Mouse (Mus musculus) stomach, postnatal 0 days (tissue): Measurements from ENCODE around the gene Olfr1501. TPM values are rescaled to one million over a fixed set of nuclear protein-coding genes. Genes with fewer than 3 reads are reported as not detected.
"Not testable (repeated sequence)": the region's sequence is repeated elsewhere in the genome, so short reads cannot be mapped to it uniquely, and the experiment has no call there.

Experiments
- ATAC-seq: fragments of 200-750 bp; cut with Nextera tagmentation; 2 replicates; pipeline ENCODE4 v1.8.0; 2017; ENCODE audit not compliant: low FRiP score, low TSS enrichment
- DNase-seq: peaks from one replicate; pipeline ENCODE4 v3.0.0-alpha.2; 2016; ENCODE audit warnings: low spot score
- H3K27ac ChIP-seq: fragments of 300-500 bp; sonication (generic); replicated peaks from 2 replicates; pipeline ENCODE4 v1.5.1; 2014; ENCODE audit warnings: mild to moderate bottlenecking, control low read depth
- H3K27me3 ChIP-seq: fragments of 300-500 bp; sonication (generic); 2 replicates; pipeline ENCODE4 v1.6.1; 2014; ENCODE audit warnings: low read length; ENCODE audit not compliant: control insufficient read depth, insufficient read depth
- H3K36me3 ChIP-seq: fragments of 300-500 bp; sonication (generic); 2 replicates; pipeline ENCODE4 v1.6.1; 2014; ENCODE audit warnings: low read length, mixed read lengths; ENCODE audit not compliant: control insufficient read depth, insufficient read depth
- H3K4me1 ChIP-seq: fragments of 300-500 bp; sonication (generic); replicated peaks from 2 replicates; pipeline ENCODE4 v1.6.1; 2014; ENCODE audit warnings: antibody characterized with exemption; ENCODE audit not compliant: control insufficient read depth, insufficient read depth
- H3K4me2 ChIP-seq: fragments of 300-500 bp; sonication (generic); replicated peaks from 2 replicates; pipeline ENCODE4 v1.6.1; 2014; ENCODE audit warnings: low read depth, mild to moderate bottlenecking, control low read depth, moderate library complexity
- H3K4me3 ChIP-seq: fragments of 300-500 bp; sonication (generic); 2 replicates; pipeline ENCODE4 v1.5.1; 2014; ENCODE audit warnings: low read depth, low read length, control low read depth
- H3K9ac ChIP-seq: fragments of 300-500 bp; sonication (generic); 2 replicates; pipeline ENCODE4 v1.6.1; 2014; ENCODE audit warnings: mild to moderate bottlenecking, low read length, control low read depth, mixed read lengths
- H3K9me3 ChIP-seq: fragments of 300-500 bp; sonication (generic); 2 replicates; pipeline ENCODE4 v1.6.1; 2016; ENCODE audit warnings: low read length; ENCODE audit not compliant: control insufficient read depth
- CTCF ChIP-seq: IDR thresholded peaks from 2 replicates; pipeline ENCODE4 v1.5.1; 2016; ENCODE audit warnings: antibody characterized with exemption, low read depth, mild to moderate bottlenecking, moderate library complexity
- EP300 ChIP-seq: optimal IDR thresholded peaks from 2 replicates; pipeline ENCODE3; 2016; ENCODE audit warnings: antibody characterized with exemption
- WGBS: fragments of 180-500 bp; shearing (Covaris S2); extraction: QIAGEN DNeasy Blood & Tissue Kit; methylation state at CpG from one replicate; pipeline ENCODE4 v1.1.7; 2014; 5-methylcytosine and 5-hydroxymethylcytosine counted together
- polyA plus RNA-seq: library from polyadenylated mRNA; unstranded; fragments of >200 nt; fragmentation: Nextera tagmentation; extraction: Ambion mirVana; gene quantifications from 2 replicates; pipeline ENCODE4 v1.2.1, GENCODE M21; 2015

Gene Olfr1501
- polyA plus RNA-seq, 1 experiment from 2014 or later, result not detected

- ATAC-seq (no peak), DNase-seq (no peak)
- H3K4me3 ChIP-seq, result no peak within 1 kb of the TSS
- H3K9ac ChIP-seq, result no peak within 1 kb of the TSS
- no peaks in the 10 kb centered on the region for H3K4me1 ChIP-seq
- no peak for TF ChIP-seq EP300
- H3K4me2 ChIP-seq, result no peak within 1 kb of the TSS
- H3K27me3 ChIP-seq, result no peaks in the 10 kb centered on the region
- H3K27ac ChIP-seq, result no peak within 1 kb of the TSS
- no peaks in the 10 kb centered on the region for H3K36me3 ChIP-seq
- no peaks in the 10 kb centered on the region for H3K9me3 ChIP-seq
Observed at GRCm38 (mm10) chr19:13819347-13819746, 31.1 kb downstream of the Olfr1501 start, which contains the start of gene Olfr1499. Gene Olfr1499 (minus strand): TSS chr19:13819447.

GRCm38 (mm10) chr19:13818827-13819226, 31.7 kb downstream of the Olfr1501 start:
- ATAC-seq (no peak), DNase-seq (no peak)

GRCm38 (mm10) chr19:13812823-13813222, 37.7 kb downstream of the Olfr1501 start:
- TF ChIP-seq EP300 (no peak), CTCF (peak; percentile 38)
- no peak for DNase-seq
- Histone ChIP-seq H3K4me3 (no peak overlapping the region), H3K4me2 (no peak overlapping the region), H3K4me1 (no peaks in the 10 kb centered on the region), H3K9me3 (no peaks in the 10 kb centered on the region), H3K9ac (no peak overlapping the region), H3K36me3 (no peaks in the 10 kb centered on the region), H3K27me3 (no peaks in the 10 kb centered on the region), H3K27ac (no peak overlapping the region)
- WGBS, result 57% methylated on average over 2 of the region's 2 CpGs
- no peak for ATAC-seq

More at GRCm38 (mm10) chr19:13818827-13819226, 31.7 kb downstream of the Olfr1501 start:
- no peaks in the 10 kb centered on the region for H3K27me3 ChIP-seq
- no peaks in the 10 kb centered on the region for H3K9me3 ChIP-seq
- H3K27ac ChIP-seq, result no peak overlapping the region
- WGBS, result 25% methylated on average over 5 of the region's 5 CpGs
- no peaks in the 10 kb centered on the region for H3K36me3 ChIP-seq
- H3K4me1 ChIP-seq, result no peaks in the 10 kb centered on the region
- H3K9ac ChIP-seq, result no peak overlapping the region
- no peak overlapping the region for H3K4me3 ChIP-seq
- H3K4me2 ChIP-seq, result no peak overlapping the region
- TF ChIP-seq CTCF (peak; percentile 60), EP300 (no peak)

GRCm38 (mm10) chr19:13805486-13805885, 45.0 kb downstream of the Olfr1501 start:
- 58% methylated on average over 1 of the region's 1 CpGs for WGBS
- not testable (repeated sequence) for H3K4me2 ChIP-seq, H3K36me3 ChIP-seq, H3K4me1 ChIP-seq, DNase-seq, H3K27me3 ChIP-seq, H3K9ac ChIP-seq, H3K4me3 ChIP-seq, H3K9me3 ChIP-seq, H3K27ac ChIP-seq, ATAC-seq

- Histone ChIP-seq H3K27ac (no peak within 1 kb of the TSS), H3K4me3 (no peak within 1 kb of the TSS)
Observed at GRCm38 (mm10) chr19:13798102-13798501, 52.4 kb downstream of the Olfr1501 start, which contains the start of gene Olfr1497. Gene Olfr1497 (minus strand): TSS chr19:13798202.

More at GRCm38 (mm10) chr19:13798102-13798501, 52.4 kb downstream of the Olfr1501 start, which contains the start of gene Olfr1497:
- Histone ChIP-seq H3K36me3 (no peaks in the 10 kb centered on the region), H3K4me2 (no peak within 1 kb of the TSS), H3K9me3 (no peaks in the 10 kb centered on the region), H3K27me3 (no peaks in the 10 kb centered on the region), H3K4me1 (no peaks in the 10 kb centered on the region), H3K9ac (no peak within 1 kb of the TSS)
- ATAC-seq (no peak), DNase-seq (no peak)
- no peak for TF ChIP-seq CTCF
- TF ChIP-seq EP300, result no peak

Other genes starting within 250 kb of the Olfr1501 start
- not detected in 2 replicates for gene Olfr1487, start 233.3 kb downstream of the Olfr1501 start, polyA plus RNA-seq
- gene Olfr1489, start 219.1 kb downstream of the Olfr1501 start, polyA plus RNA-seq, result 0.01 TPM in 1 of 2 replicates, not detected in the other
- not detected in 2 replicates for gene Olfr1490, start 199.6 kb downstream of the Olfr1501 start, polyA plus RNA-seq
- gene Olfr1491, start 153.4 kb downstream of the Olfr1501 start, polyA plus RNA-seq, result not detected in 2 replicates
- not detected in 2 replicates for gene Olfr1493-ps1, start 127.4 kb downstream of the Olfr1501 start, polyA plus RNA-seq
- not detected in 2 replicates for gene Olfr1494, start 111.0 kb downstream of the Olfr1501 start, polyA plus RNA-seq
- not detected in 2 replicates for gene Olfr1495, start 86.1 kb downstream of the Olfr1501 start, polyA plus RNA-seq
- gene Olfr1496, start 72.8 kb downstream of the Olfr1501 start, polyA plus RNA-seq, result not detected in 2 replicates
- gene Olfr1497, start 52.5 kb downstream of the Olfr1501 start, polyA plus RNA-seq, result not detected in 2 replicates
- gene Olfr1499, start 31.2 kb downstream of the Olfr1501 start, polyA plus RNA-seq, result not detected in 2 replicates
- 0.05 TPM in 1 of 2 replicates, not detected in the other for gene Olfr1500, start 20.2 kb downstream of the Olfr1501 start, polyA plus RNA-seq
- not detected in 2 replicates for gene Olfr1502, start 11.1 kb upstream of the Olfr1501 start, polyA plus RNA-seq
- gene Olfr1504, start 47.2 kb upstream of the Olfr1501 start, polyA plus RNA-seq, result not detected in 2 replicates
- gene Olfr1505, start 62.8 kb upstream of the Olfr1501 start, polyA plus RNA-seq, result not detected in 2 replicates